Mouse (Mus musculus): ENCODE measurements around the gene Pkm.

DNA sequence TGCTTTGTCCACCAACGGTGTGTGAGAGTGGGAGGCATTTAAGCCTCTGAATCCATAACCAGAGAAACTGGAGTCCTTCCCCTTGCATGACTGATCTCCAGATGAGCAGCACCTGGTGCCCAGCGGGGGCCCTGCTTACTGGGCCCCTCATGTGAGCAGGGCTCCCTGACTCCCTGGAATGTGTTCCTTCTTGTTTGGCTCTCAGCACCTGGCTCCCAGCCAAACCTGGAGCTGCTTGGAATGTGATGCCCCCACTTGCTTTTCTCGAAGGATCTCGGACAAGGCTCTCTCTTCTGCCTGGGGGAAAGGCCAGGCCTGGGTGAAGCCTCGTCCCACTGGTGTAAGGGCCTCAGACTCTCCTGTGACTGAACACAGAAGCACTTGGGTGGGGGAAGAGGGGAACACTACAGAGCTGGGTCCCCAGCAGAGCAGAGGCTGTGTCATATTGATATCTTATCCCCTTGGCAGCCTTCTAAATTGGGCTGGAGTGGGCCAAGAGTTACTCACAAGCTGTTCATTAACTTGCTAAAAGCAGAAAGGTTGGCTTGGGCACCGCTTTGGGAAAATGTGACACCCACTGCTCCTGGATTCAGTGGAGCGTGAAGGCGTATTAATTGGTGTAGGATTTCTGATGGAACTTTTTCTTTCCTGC, 67.7 kb downstream of the Pkm start:
- TF ChIP-seq CTCF (IDR thresholded peaks at IDR 0.05; ENCODE audit: control insufficient read depth, insufficient read depth, insufficient read length) (no peak), MAX (IDR thresholded peaks at IDR 0.05) (no peak), MYOG (IDR thresholded peaks at IDR 0.05; ENCODE audit: control insufficient read depth, extremely low read depth, insufficient read length) (no peak), FOSL1 (IDR thresholded peaks at IDR 0.05; ENCODE audit: insufficient read depth, low read length, poor library complexity, severe bottlenecking) (no peak), USF1 (IDR thresholded peaks at IDR 0.05; ENCODE audit: low read depth) (no peak)

Measured in C2C12 (cell line).